Mouse (Mus musculus): ENCODE results near the gene Msln.
A peak's percentile ranks its signal among the peaks of the same experiment; 100 is the strongest.

The Msln gene

GRCm38 (mm10) chr17:25727265-25728008 is 26.7 kb downstream of the Msln start, which contains the start of the genes Chtf18 and Rpusd1:
Gene Chtf18, minus strand, starts transcription at chr17:25727419.
Gene Rpusd1, plus strand, starts transcription at chr17:25727670.
- peak; percentile 97 for DNase-seq (ENCODE audit: extremely low read depth, insufficient read length, low spot score)

- no peak for DNase-seq (ENCODE audit: extremely low read depth, insufficient read length, low spot score)
Observed at GRCm38 (mm10) chr17:25725264-25725663, 28.9 kb downstream of the Msln start.

- DNase-seq (ENCODE audit: extremely low read depth, insufficient read length, low spot score), result no peak
Observed at GRCm38 (mm10) chr17:25723919-25724318, 30.3 kb downstream of the Msln start.

- no peak for DNase-seq (ENCODE audit: extremely low read depth, insufficient read length, low spot score)
Observed at GRCm38 (mm10) chr17:25723470-25723869, 30.7 kb downstream of the Msln start.

GRCm38 (mm10) chr17:25721476-25721875 is 32.7 kb downstream of the Msln start:
- no peak for DNase-seq (ENCODE audit: extremely low read depth, insufficient read length, low spot score)

GRCm38 (mm10) chr17:25717691-25718090 is 36.5 kb downstream of the Msln start:
- no peak for DNase-seq (ENCODE audit: extremely low read depth, insufficient read length, low spot score)

- no peak for DNase-seq (ENCODE audit: extremely low read depth, insufficient read length, low spot score)
Observed at GRCm38 (mm10) chr17:25716711-25717637, 37.2 kb downstream of the Msln start, which contains the start of gene Gng13. Gene Gng13, plus strand, starts transcription at chr17:25717171.

GRCm38 (mm10) chr17:25716130-25716529 is 38.0 kb downstream of the Msln start:
- DNase-seq (ENCODE audit: extremely low read depth, insufficient read length, low spot score), result no peak

- DNase-seq (ENCODE audit: extremely low read depth, insufficient read length, low spot score), result no peak
Observed at GRCm38 (mm10) chr17:25715627-25716026, 38.6 kb downstream of the Msln start.

- no peak for DNase-seq (ENCODE audit: extremely low read depth, insufficient read length, low spot score)
Observed at GRCm38 (mm10) chr17:25711136-25711535, 43.0 kb downstream of the Msln start.

GRCm38 (mm10) chr17:25709994-25710393 is 44.2 kb downstream of the Msln start:
- no peak for DNase-seq (ENCODE audit: extremely low read depth, insufficient read length, low spot score)

- DNase-seq (ENCODE audit: extremely low read depth, insufficient read length, low spot score), result no peak
Observed at GRCm38 (mm10) chr17:25700863-25701496, 53.2 kb downstream of the Msln start.

Measured in 3134 (cell line).